36 mouse cellular contexts compared by ENCODE assay signal in genomic region chr3:121626273-121626672, GRCm38 (mm10). TPM values are rescaled to one million over a fixed set of nuclear protein-coding genes. Genes with fewer than 3 reads are reported as not detected.
A peak's percentile ranks its signal among the peaks of the same experiment; 100 is the strongest.
DNase-seq lines count a peak whose midpoint lies in the region; ATAC-seq lines count a peak whose summit lies in the region.
"Had no signal": no experiment of that assay in that cellular context is flagged by ENCODE, and none has a peak within 500 bp of the region (broad histone marks: within the 10 kb centered on the region; RNA-seq: fewer than 3 reads in every experiment).

No protein-coding gene starts in this region.

- no peak for DNase-seq in lung, postnatal 4 days
- no peak for DNase-seq in thymus, postnatal 10 days (ENCODE audit: low spot score in 2 of 2)
- no peak for DNase-seq in cerebellum, postnatal 14 days
- DNase-seq: adrenal gland, postnatal 14 days; cerebellum, adult 18-20 months; cerebellum, postnatal 10 days; forebrain, postnatal 0 days; gastrocnemius, postnatal 14 days; heart, adult 18-20 months; heart, postnatal 4 days; kidney, adult 11 months; kidney, postnatal 14 days; layer of hippocampus, adult 9-11 months; liver; right cerebral cortex, postnatal 4 days; thymus, adult 18-20 months had no signal

- no peak overlapping the region for H3K4me3 ChIP-seq in lung, embryonic 16.5 days (ENCODE audit: low read length)
- H3K4me3 ChIP-seq in stomach, embryonic 14.5 days (ENCODE audit: low read depth, low read length), result no peak overlapping the region
- H3K4me3 ChIP-seq: embryonic facial prominence, embryonic 10.5 days; embryonic facial prominence, embryonic 15.5 days; forebrain, embryonic 12.5 days; heart, embryonic 12.5 days; hindbrain, embryonic 13.5 days; midbrain, embryonic 13.5 days; neural tube, embryonic 13.5 days had no signal

- H3K4me1 ChIP-seq in lung, embryonic 16.5 days (replicated peaks; ENCODE audit: control insufficient read depth, insufficient read depth, low read length), result peaks cover 4% of the 10 kb centered on the region
- no peaks in the 10 kb centered on the region for H3K4me1 ChIP-seq in stomach, embryonic 14.5 days (ENCODE audit: control insufficient read depth, insufficient read depth, low read length)
- H3K4me1 ChIP-seq: embryonic facial prominence, embryonic 10.5 days; embryonic facial prominence, embryonic 15.5 days; forebrain, embryonic 12.5 days; heart, embryonic 12.5 days; hindbrain, embryonic 13.5 days; midbrain, embryonic 13.5 days; neural tube, embryonic 13.5 days had no signal

- peak; percentile 38; the same call in 1 of the 2 replicates for ATAC-seq in lung, embryonic 16.5 days (ENCODE audit: low read depth)
- peak; percentile 39 for ATAC-seq in common myeloid progenitor, adult 5-6 weeks (replicated peaks; ENCODE audit: low read depth, poor library complexity, severe bottlenecking)
- ATAC-seq in stomach, embryonic 14.5 days (ENCODE audit: insufficient number of reproducible peaks, insufficient read depth, low FRiP score, low read depth), result no peak
- ATAC-seq: forebrain, postnatal 0 days; midbrain, embryonic 13.5 days; Patski had no signal

- no peaks in the 10 kb centered on the region for H3K36me3 ChIP-seq in lung, embryonic 16.5 days (ENCODE audit: control insufficient read depth, insufficient read depth, low read length)
- no peaks in the 10 kb centered on the region for H3K36me3 ChIP-seq in stomach, embryonic 14.5 days (ENCODE audit: control insufficient read depth, insufficient read depth, low read length)
- H3K36me3 ChIP-seq: embryonic facial prominence, embryonic 10.5 days; embryonic facial prominence, embryonic 15.5 days; forebrain, embryonic 12.5 days; heart, embryonic 12.5 days; hindbrain, embryonic 13.5 days; midbrain, embryonic 13.5 days; neural tube, embryonic 13.5 days had no signal

- H3K27ac ChIP-seq in lung, embryonic 16.5 days (ENCODE audit: low read length), result peak overlapping the region; percentile 75
- peak overlapping the region; percentile 11; the same call in 1 of the 2 replicates for H3K27ac ChIP-seq in stomach, embryonic 14.5 days (ENCODE audit: low read length)
- H3K27ac ChIP-seq: embryonic facial prominence, embryonic 10.5 days; embryonic facial prominence, embryonic 15.5 days; forebrain, embryonic 12.5 days; hindbrain, embryonic 13.5 days; liver, embryonic 14.5 days; midbrain, embryonic 13.5 days; neural tube, embryonic 13.5 days had no signal

- WGBS in lung, embryonic 16.5 days, result 62% methylated on average over 3 of the region's 3 CpGs
- 60% methylated on average over 3 of the region's 3 CpGs for WGBS in stomach, embryonic 14.5 days

- H3K27me3 ChIP-seq in lung, embryonic 16.5 days (ENCODE audit: control insufficient read depth, insufficient read depth, low read depth, low read length), result no peaks in the 10 kb centered on the region
- no peaks in the 10 kb centered on the region for H3K27me3 ChIP-seq in stomach, embryonic 14.5 days (ENCODE audit: control insufficient read depth, insufficient read depth, low read length)
- H3K27me3 ChIP-seq: embryonic facial prominence, embryonic 15.5 days; forebrain, embryonic 12.5 days; hindbrain, embryonic 13.5 days; neural tube, embryonic 13.5 days; Patski had no signal

- no peak overlapping the region for H3K4me2 ChIP-seq in lung, embryonic 16.5 days (ENCODE audit: low read depth, low read length)
- no peak overlapping the region for H3K4me2 ChIP-seq in stomach, embryonic 14.5 days (replicated peaks; ENCODE audit: low read depth, low read length)
- H3K4me2 ChIP-seq: embryonic facial prominence, embryonic 15.5 days; forebrain, embryonic 12.5 days; heart, embryonic 12.5 days; hindbrain, embryonic 13.5 days; midbrain, embryonic 13.5 days; neural tube, embryonic 13.5 days had no signal

- no peak overlapping the region for H3K9ac ChIP-seq in lung, embryonic 16.5 days (ENCODE audit: low read length)
- no peak overlapping the region for H3K9ac ChIP-seq in stomach, embryonic 14.5 days (replicated peaks; ENCODE audit: low read depth, low read length)
- H3K9ac ChIP-seq: embryonic facial prominence, embryonic 15.5 days; forebrain, embryonic 12.5 days; forebrain, postnatal 0 days; heart, embryonic 12.5 days; hindbrain, embryonic 13.5 days; liver, embryonic 14.5 days; midbrain, embryonic 13.5 days; neural tube, embryonic 13.5 days had no signal

- H3K9me3 ChIP-seq in lung, embryonic 16.5 days (ENCODE audit: control insufficient read depth, low read length), result no peaks in the 10 kb centered on the region
- H3K9me3 ChIP-seq in stomach, embryonic 14.5 days (ENCODE audit: control insufficient read depth, low read depth, low read length), result no peaks in the 10 kb centered on the region
- H3K9me3 ChIP-seq: embryonic facial prominence, embryonic 10.5 days; embryonic facial prominence, embryonic 15.5 days; forebrain, embryonic 12.5 days; hindbrain, embryonic 13.5 days; midbrain, embryonic 13.5 days; neural tube, embryonic 13.5 days had no signal

RNA-seq across cellular contexts. Expression of gene 4930432M17Rik, which starts 44.3 kb away (rescaled TPM):
- not detected in 2 replicates for polyA plus RNA-seq in lung, embryonic 16.5 days (2015; fragmentation: Nextera tagmentation; extraction: Ambion mirVana)
- not detected in 2 replicates for total RNA-seq in common myeloid progenitor, adult 5-6 weeks (2017)
- polyA plus RNA-seq in stomach, embryonic 14.5 days (2014; fragmentation: Nextera tagmentation; extraction: Ambion mirVana), result not detected in 2 replicates
- total RNA-seq: adrenal gland, postnatal 14 days; forebrain, postnatal 0 days; gastrocnemius, postnatal 14 days; heart, adult 18-20 months; heart, postnatal 4 days; left cerebral cortex, adult 18-20 months; left cerebral cortex, postnatal 14 days; megakaryocyte-erythroid progenitor cell, adult 5-6 weeks; MEL had no signal
- polyA plus RNA-seq: embryonic facial prominence, embryonic 10.5 days; embryonic facial prominence, embryonic 15.5 days; forebrain, embryonic 12.5 days; forebrain, postnatal 0 days; heart, embryonic 12.5 days; heart, postnatal 0 days; hindbrain, embryonic 13.5 days; kidney, embryonic 14.5 days; limb, embryonic 11.5 days; liver, embryonic 14.5 days; midbrain, embryonic 13.5 days; neural tube, embryonic 13.5 days; Patski; spleen, adult 2 months had no signal
